12 mouse cellular contexts compared by ENCODE assay signal in genomic region chr6:140799435-140800040, GRCm38 (mm10).
A peak's percentile ranks its signal among the peaks of the same experiment; 100 is the strongest.
DNase-seq lines count a peak whose midpoint lies in the region.
"Had no signal": no experiment of that assay in that cellular context is flagged by ENCODE, and none has a peak within 500 bp of the region (broad histone marks: within the 10 kb centered on the region; RNA-seq: fewer than 3 reads in every experiment).

No protein-coding gene starts in this region.

- DNase-seq in heart, adult 11 months: peak; percentile 48
- no peak for DNase-seq in heart, adult 8-10 months (ENCODE audit: low spot score)
- DNase-seq in cerebellum, adult 11-12 months: peak; percentile 75
- DNase-seq in cerebellum, postnatal 10 days: peak; percentile 70 to 78
- peak; percentile 38 for DNase-seq in lung, postnatal 36 days
- DNase-seq in right cerebral cortex, postnatal 4 days: no peak
- no peak for DNase-seq in spleen, postnatal 14 days (ENCODE audit: low spot score in 2 of 2)
- DNase-seq: gastrocnemius, postnatal 10 days; heart, postnatal 10 days; kidney, adult 9 months; kidney, postnatal 25 days; layer of hippocampus, postnatal 36 days had no signal

Comparison
In these comparisons a context has a peak if more than half of its experiments do, and no peak if none do; other contexts are left out.
1. DNase-seq: peak in heart, adult 11 months (single experiment), cerebellum, adult 11-12 months (single experiment), cerebellum, postnatal 10 days (2 of 2) and lung, postnatal 36 days (single experiment); none in heart, adult 8-10 months (single experiment), right cerebral cortex, postnatal 4 days (single experiment) and spleen, postnatal 14 days (0 of 2).